Mouse (Mus musculus): ENCODE measurements around the gene E2f4.

Gene E2f4

GRCm38 (mm10) chr8:105348450-105349095 lies 51.1 kb downstream of the E2f4 start, which contains the start of gene Slc9a5:
TSS of gene Slc9a5 (plus strand) at chr8:105348843.
- no peak for DNase-seq (ENCODE audit: low spot score)

GRCm38 (mm10) chr8:105349096-105349771 lies 51.8 kb downstream of the E2f4 start:
- no peak for DNase-seq (ENCODE audit: low spot score)

- no peak for DNase-seq (ENCODE audit: low spot score)
Observed at GRCm38 (mm10) chr8:105350186-105350585, 52.7 kb downstream of the E2f4 start.

- DNase-seq (ENCODE audit: low spot score) = no peak
Observed at GRCm38 (mm10) chr8:105353583-105354135, 56.2 kb downstream of the E2f4 start.

GRCm38 (mm10) chr8:105354549-105354948 lies 57.1 kb downstream of the E2f4 start:
- no peak for DNase-seq (ENCODE audit: low spot score)

All from ovary, postnatal 14 days (tissue).